Mouse (Mus musculus) small intestine, adult 2 months (tissue): ENCODE measurements around the gene Bmf.

Source experiments
- CTCF ChIP-seq: fragments of 200-500 bp; IDR thresholded peaks from 2 replicates; pipeline ENCODE4 v1.5.1; 2012; ENCODE audit warnings: low read depth, mild to moderate bottlenecking, control low read depth, inconsistent platforms, low read length, moderate library complexity, mixed read lengths; ENCODE audit not compliant: insufficient replicate concordance, insufficient read length; ENCODE audit errors: extremely low read depth
- POLR2A ChIP-seq: fragments of 200-500 bp; IDR thresholded peaks from 2 replicates; pipeline ENCODE4 v1.6.1; 2012; ENCODE audit warnings: low read depth, mild to moderate bottlenecking, control low read depth, inconsistent platforms, low read length, moderate library complexity

DNA sequence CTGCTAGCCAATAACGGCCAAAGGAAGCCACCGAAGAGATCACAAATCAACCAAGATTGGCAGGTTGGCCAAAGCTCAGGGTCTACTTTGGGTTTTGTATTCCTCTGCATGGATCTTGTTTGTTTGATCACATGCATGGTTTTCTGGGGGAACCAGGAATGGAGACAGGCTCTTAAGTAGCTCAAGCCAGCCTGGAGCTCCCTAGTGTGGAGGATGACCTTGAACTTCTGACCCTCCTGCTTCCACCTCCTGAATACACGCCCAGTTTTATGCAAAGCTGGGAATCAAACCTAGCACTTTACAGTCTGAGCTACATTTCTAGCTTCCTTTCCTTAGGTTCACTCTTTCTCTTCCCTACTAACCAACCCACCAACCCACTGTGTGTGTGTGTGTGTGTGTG lies 64.1 kb downstream of the Bmf start:
- TF ChIP-seq POLR2A (no peak), CTCF (no peak)
